Mouse (Mus musculus) lung, postnatal 25 days (tissue): ENCODE results near the gene 4930469K13Rik.

Source experiments
- DNase-seq: peaks from one replicate; pipeline ENCODE4 v3.0.0; 2022; ENCODE audit warnings: low spot score

Gene 4930469K13Rik

GRCm38 (mm10) chr11:34079542-34080464 lies 18.6 kb downstream of the 4930469K13Rik start:
- no peak for DNase-seq

- no peak for DNase-seq
Observed at GRCm38 (mm10) chr11:34078581-34078980, 19.8 kb downstream of the 4930469K13Rik start.

- no peak for DNase-seq
Observed at GRCm38 (mm10) chr11:34077870-34078269, 20.5 kb downstream of the 4930469K13Rik start.

- peak; percentile 54 for DNase-seq
Observed at GRCm38 (mm10) chr11:34073776-34074175, 24.6 kb downstream of the 4930469K13Rik start.

GRCm38 (mm10) chr11:34072309-34072708 lies 26.0 kb downstream of the 4930469K13Rik start:
- DNase-seq = peak; percentile 33

- no peak for DNase-seq
Observed at GRCm38 (mm10) chr11:34070596-34070995, 27.8 kb downstream of the 4930469K13Rik start.

- DNase-seq = peak; percentile 28
Observed at GRCm38 (mm10) chr11:34063702-34064485, 34.5 kb downstream of the 4930469K13Rik start.

- DNase-seq = no peak
Observed at GRCm38 (mm10) chr11:34063257-34063656, 35.1 kb downstream of the 4930469K13Rik start.

- DNase-seq = no peak
Observed at GRCm38 (mm10) chr11:34061740-34062139, 36.6 kb downstream of the 4930469K13Rik start.

GRCm38 (mm10) chr11:34058960-34059359 lies 39.4 kb downstream of the 4930469K13Rik start:
- no peak for DNase-seq

- no peak for DNase-seq
Observed at GRCm38 (mm10) chr11:34058332-34058731, 40.0 kb downstream of the 4930469K13Rik start.

- no peak for DNase-seq
Observed at GRCm38 (mm10) chr11:34056715-34057114, 41.6 kb downstream of the 4930469K13Rik start.

- no peak for DNase-seq
Observed at GRCm38 (mm10) chr11:34054031-34054727, 44.2 kb downstream of the 4930469K13Rik start.

- no peak for DNase-seq
Observed at GRCm38 (mm10) chr11:34053031-34053818, 45.1 kb downstream of the 4930469K13Rik start.

GRCm38 (mm10) chr11:34050643-34051042 lies 47.7 kb downstream of the 4930469K13Rik start:
- DNase-seq = no peak

- DNase-seq = no peak
Observed at GRCm38 (mm10) chr11:34050063-34050462, 48.3 kb downstream of the 4930469K13Rik start.

- no peak for DNase-seq
Observed at GRCm38 (mm10) chr11:34049125-34049379, 49.3 kb downstream of the 4930469K13Rik start.

- DNase-seq = no peak
Observed at GRCm38 (mm10) chr11:34048375-34049124, 49.8 kb downstream of the 4930469K13Rik start.

- no peak for DNase-seq
Observed at GRCm38 (mm10) chr11:34047542-34047937, 50.8 kb downstream of the 4930469K13Rik start.

GRCm38 (mm10) chr11:34046767-34047541 lies 51.4 kb downstream of the 4930469K13Rik start, which contains the start of gene Lcp2:
Lcp2 (plus strand) TSS chr11:34046920.
- no peak for DNase-seq
